Mouse (Mus musculus): ENCODE measurements around the gene Tet3. TPM values are rescaled to one million over a fixed set of nuclear protein-coding genes. Genes with fewer than 3 reads are reported as not detected.

Tet3 gene
- total RNA-seq (2014; fragmentation: Nextera tagmentation) (35.6 and 46.9 TPM in 2 replicates), total RNA-seq (2017) (13.4 and 17.5 TPM in 2 replicates)

- ATAC-seq (replicated peaks; ENCODE audit: poor library complexity, severe bottlenecking) = no peak
These were observed at the start of gene Tet3 for GRCm38 (mm10) chr6:83459034-83459644. TSS of gene Tet3 (minus strand) at chr6:83459084.

DNA sequence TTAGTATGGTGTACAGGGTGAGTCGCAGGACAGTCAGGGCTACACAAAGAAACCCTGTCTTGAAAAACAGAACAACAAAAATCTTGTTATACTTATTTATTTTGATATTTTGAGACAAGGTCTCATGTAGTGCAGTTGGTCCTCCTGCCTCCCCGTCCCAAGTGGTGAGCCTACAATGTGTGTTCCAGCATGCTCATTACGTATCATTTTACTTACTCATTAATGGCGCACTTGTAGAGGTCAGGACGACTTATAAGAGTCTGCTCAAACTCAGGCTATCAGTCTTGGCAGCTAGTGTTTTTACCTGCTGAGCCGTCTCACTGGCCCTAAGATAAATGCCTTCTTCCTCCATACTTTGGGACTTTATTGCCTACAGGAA is 48.3 kb upstream of the Tet3 start:
- ATAC-seq (replicated peaks; ENCODE audit: poor library complexity, severe bottlenecking) = no peak

- peak; percentile 89 for ATAC-seq (replicated peaks; ENCODE audit: poor library complexity, severe bottlenecking)
These were observed 47.6 kb upstream of the Tet3 start, which contains the start of gene Dguok for GRCm38 (mm10) chr6:83506258-83507167. TSS of gene Dguok (minus strand) at chr6:83506969.

- ATAC-seq (replicated peaks; ENCODE audit: poor library complexity, severe bottlenecking) = no peak
These were observed 46.7 kb upstream of the Tet3 start for GRCm38 (mm10) chr6:83505554-83505953.

DNA sequence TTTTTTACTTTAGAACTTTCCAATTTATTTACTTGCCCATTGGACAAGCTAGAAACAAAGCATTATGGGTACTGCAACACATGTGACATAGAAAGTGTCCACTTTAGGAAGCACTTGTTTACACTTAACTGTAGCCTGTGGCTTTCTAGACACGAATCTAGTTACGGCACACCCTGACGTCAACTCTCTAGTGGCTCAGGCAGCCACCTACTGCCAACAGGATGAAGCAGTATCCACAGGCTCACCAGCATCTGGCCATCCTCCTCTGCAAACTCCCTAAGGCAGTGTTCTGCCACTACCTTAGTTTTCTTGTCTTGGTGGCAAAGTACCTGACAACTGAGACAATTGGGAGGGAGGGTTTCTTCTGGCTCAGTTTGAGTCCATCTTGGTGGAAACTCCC is 44.5 kb upstream of the Tet3 start:
- ATAC-seq (replicated peaks; ENCODE audit: poor library complexity, severe bottlenecking) = no peak

- peak; percentile 58 for ATAC-seq (replicated peaks; ENCODE audit: poor library complexity, severe bottlenecking)
These were observed 43.8 kb upstream of the Tet3 start for GRCm38 (mm10) chr6:83502656-83503055.

- ATAC-seq (replicated peaks; ENCODE audit: poor library complexity, severe bottlenecking) = no peak
These were observed 42.8 kb upstream of the Tet3 start for GRCm38 (mm10) chr6:83501524-83502310.

GRCm38 (mm10) chr6:83500462-83500861 is 41.6 kb upstream of the Tet3 start:
- no peak for ATAC-seq (replicated peaks; ENCODE audit: poor library complexity, severe bottlenecking)

DNA sequence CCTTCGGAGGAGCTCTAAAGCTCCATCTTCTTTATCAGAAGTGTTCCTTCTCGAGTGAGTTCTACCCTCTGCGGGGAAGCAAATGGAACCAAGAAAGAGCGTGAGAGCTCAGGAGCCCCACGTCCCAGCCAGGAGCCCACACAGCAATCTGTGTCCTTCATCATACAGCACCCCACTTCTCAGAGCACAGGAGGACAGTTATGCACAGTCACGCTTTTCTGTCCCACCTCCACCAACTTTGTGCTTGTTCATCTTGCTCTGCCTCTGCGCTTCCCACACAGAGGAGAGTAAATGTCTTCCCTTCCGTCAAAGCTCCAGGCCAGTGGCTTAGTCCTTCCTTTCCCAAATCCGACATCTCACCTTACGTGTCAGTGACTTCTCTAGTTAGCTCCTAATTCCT is 40.2 kb upstream of the Tet3 start:
- ATAC-seq (replicated peaks; ENCODE audit: poor library complexity, severe bottlenecking) = no peak

- ATAC-seq (replicated peaks; ENCODE audit: poor library complexity, severe bottlenecking) = no peak
These were observed 38.1 kb upstream of the Tet3 start for GRCm38 (mm10) chr6:83496753-83497710.

GRCm38 (mm10) chr6:83496009-83496752 is 37.3 kb upstream of the Tet3 start:
- ATAC-seq (replicated peaks; ENCODE audit: poor library complexity, severe bottlenecking) = no peak

GRCm38 (mm10) chr6:83490622-83491021 is 31.7 kb upstream of the Tet3 start:
- no peak for ATAC-seq (replicated peaks; ENCODE audit: poor library complexity, severe bottlenecking)

GRCm38 (mm10) chr6:83488200-83488599 is 29.3 kb upstream of the Tet3 start:
- 0 out of 2 replicates have a peak, but pooled peaks have one; percentile 5 for ATAC-seq (replicated peaks; ENCODE audit: poor library complexity, severe bottlenecking)

DNA sequence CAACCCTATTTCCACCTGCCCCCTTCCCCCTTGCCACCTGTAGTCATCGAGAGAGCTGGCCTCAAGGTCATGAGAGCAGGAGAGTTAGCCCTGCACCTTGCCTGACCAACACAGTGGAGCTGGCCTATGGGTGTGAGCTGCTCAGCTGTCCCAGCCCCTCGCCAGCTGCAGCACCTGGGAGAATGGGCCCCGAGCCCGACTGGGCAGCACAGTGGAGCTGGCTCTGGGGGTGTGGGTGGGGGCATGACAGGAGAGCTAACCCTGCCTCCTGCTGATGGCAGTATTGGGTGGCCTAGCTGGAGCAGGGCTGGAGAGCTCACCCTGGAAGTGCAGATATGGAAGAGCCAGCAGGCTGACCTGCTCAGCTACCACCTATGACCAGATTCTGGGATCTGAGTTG is 28.4 kb upstream of the Tet3 start:
- no peak for ATAC-seq (replicated peaks; ENCODE audit: poor library complexity, severe bottlenecking)

DNA sequence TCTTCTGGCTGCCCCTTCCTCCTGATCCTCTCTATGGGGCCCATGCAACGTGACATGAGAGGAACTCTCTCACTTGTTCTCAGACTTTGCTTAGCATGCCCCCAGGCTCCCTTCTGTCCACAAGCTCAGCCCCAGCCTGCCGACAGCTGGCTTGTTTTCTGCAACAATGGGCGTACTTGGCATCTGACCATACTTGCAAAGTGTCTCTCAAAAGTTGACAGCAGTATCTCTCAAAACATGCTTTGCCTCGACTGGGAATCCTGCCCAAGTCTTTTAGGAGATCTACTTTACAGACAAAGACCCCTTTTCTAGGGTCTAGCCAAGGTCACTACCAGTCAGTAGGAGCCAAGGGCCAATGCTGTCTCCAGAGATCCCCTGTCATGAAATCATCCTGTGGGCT is 27.0 kb upstream of the Tet3 start:
- ATAC-seq (replicated peaks; ENCODE audit: poor library complexity, severe bottlenecking) = no peak

GRCm38 (mm10) chr6:83483776-83484175 is 24.9 kb upstream of the Tet3 start:
- no peak for ATAC-seq (replicated peaks; ENCODE audit: poor library complexity, severe bottlenecking)

- ATAC-seq (replicated peaks; ENCODE audit: poor library complexity, severe bottlenecking) = peak; percentile 95
These were observed 23.7 kb upstream of the Tet3 start for GRCm38 (mm10) chr6:83482418-83483085.

DNA sequence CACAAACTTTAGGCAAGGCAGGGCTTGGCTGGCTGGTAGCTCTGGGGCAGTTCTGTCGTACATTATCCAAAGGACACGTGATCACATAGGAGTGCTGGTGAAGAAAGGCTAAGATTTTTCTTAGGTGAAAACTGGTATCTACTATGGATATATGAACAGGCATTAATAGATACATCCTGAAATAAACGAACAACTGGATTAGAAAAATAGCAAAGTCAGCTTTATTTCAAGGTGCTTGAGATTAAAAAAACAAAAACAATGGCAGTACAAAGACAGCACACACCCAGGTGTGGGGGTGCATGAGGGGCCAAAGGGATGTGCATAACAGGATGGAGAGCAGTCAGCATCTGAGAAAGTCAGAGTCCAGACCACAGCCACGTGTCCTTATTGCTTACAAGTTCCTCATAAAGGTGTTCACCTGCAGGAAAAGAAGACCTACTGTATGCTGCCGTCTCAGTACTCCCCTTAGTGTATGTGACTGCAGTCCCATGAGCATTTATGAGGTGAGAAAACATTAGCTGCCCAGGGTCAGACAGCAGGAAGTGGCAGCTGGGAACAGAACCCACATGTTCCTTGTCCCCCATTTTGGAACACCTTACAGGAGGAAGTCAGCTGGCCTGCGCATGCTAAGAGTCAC is 21.3 kb upstream of the Tet3 start:
- no peak for ATAC-seq (replicated peaks; ENCODE audit: poor library complexity, severe bottlenecking)

Data from granulocyte monocyte progenitor cell, adult 5-6 weeks (primary cell).